Mouse (Mus musculus): ENCODE measurements around the gene Arntl. TPM values are rescaled to one million over a fixed set of nuclear protein-coding genes. Genes with fewer than 3 reads are reported as not detected.

The Arntl gene
- polyA plus RNA-seq, 1 experiment from 2014 or later: 6.2 TPM

DNA sequence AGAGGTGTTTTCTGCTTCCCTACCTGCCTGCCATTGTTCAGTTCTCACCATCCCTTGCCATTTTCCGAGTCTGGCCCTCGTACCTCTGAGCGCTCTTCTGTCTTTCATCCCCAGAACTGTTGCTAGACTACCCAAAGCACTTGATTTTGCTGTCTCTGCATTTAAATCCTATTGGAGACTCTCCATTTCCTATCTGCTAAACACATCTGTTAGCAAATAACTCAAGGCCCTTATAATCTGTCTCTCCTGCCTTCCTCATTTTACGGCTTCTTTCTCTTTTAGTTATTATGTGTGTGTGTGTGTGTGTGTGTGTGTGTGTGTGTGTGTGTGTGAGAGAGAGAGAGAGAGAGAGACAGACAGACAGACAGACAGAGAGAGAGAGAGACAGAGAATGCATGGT is 90.5 kb downstream of the Arntl start:
- ATAC-seq (ENCODE audit: extremely low read depth, insufficient number of reproducible peaks, low FRiP score, low TSS enrichment): no peak
- H3K27ac ChIP-seq (replicated peaks): no peak overlapping the region
- no peak overlapping the region for H3K4me2 ChIP-seq
- H3K4me1 ChIP-seq: peaks cover 16% of the 10 kb centered on the region
- 85% methylated on average over 4 of the region's 4 CpGs for WGBS
- no peaks in the 10 kb centered on the region; the same call in 1 of the 2 replicates for H3K27me3 ChIP-seq (replicated peaks)
- no peaks in the 10 kb centered on the region for H3K9me3 ChIP-seq
- no peak overlapping the region for H3K9ac ChIP-seq
- peaks cover 29% of the 10 kb centered on the region for H3K36me3 ChIP-seq
- H3K4me3 ChIP-seq: no peak overlapping the region

DNA sequence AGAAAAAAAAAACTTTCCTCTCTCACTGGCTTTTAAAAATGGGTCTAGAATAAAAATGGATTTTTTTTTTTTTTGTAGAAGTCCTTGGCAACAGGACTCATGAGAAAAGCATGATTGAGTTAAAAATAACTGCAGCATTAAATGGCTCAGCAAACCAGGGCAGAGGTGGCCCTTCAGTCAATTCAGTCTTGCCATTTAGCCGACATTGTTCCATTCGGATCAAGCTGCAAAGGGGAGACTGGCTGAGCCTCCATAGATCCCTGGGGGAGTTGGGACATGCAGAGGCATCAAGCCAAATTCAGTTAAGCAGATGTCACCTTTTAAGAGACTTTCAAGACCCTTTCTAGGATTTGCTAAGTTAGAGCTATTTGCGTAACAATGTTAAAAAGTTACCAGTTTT is 102.9 kb downstream of the Arntl start:
- Histone ChIP-seq H3K9me3 (no peaks in the 10 kb centered on the region), H3K27me3 (replicated peaks) (no peaks in the 10 kb centered on the region), H3K4me1 (peaks cover 8% of the 10 kb centered on the region; the same call in 1 of the 2 replicates), H3K36me3 (peaks cover 21% of the 10 kb centered on the region), H3K4me2 (no peak overlapping the region), H3K4me3 (no peak overlapping the region), H3K27ac (replicated peaks) (no peak overlapping the region), H3K9ac (no peak overlapping the region)
- WGBS: 66% methylated on average over 3 of the region's 3 CpGs
- ATAC-seq (ENCODE audit: extremely low read depth, insufficient number of reproducible peaks, low FRiP score, low TSS enrichment): no peak

- no peak overlapping the region for H3K9ac ChIP-seq
- 0 out of 2 replicates have a peak, but pooled peaks cover 5% of the 10 kb centered on the region for H3K4me1 ChIP-seq
- H3K27ac ChIP-seq (replicated peaks): no peak overlapping the region
- H3K36me3 ChIP-seq: peaks cover 25% of the 10 kb centered on the region
- H3K27me3 ChIP-seq (replicated peaks): no peaks in the 10 kb centered on the region
- ATAC-seq (ENCODE audit: extremely low read depth, insufficient number of reproducible peaks, low FRiP score, low TSS enrichment): no peak
- no peak overlapping the region for H3K4me2 ChIP-seq
- WGBS: 21% methylated on average over 2 of the region's 2 CpGs
- H3K4me3 ChIP-seq: no peak overlapping the region
- H3K9me3 ChIP-seq: no peaks in the 10 kb centered on the region
These were observed 104.5 kb downstream of the Arntl start for GRCm38 (mm10) chr7:113311784-113312183.

- H3K4me1 ChIP-seq: peaks cover 8% of the 10 kb centered on the region
- ATAC-seq (ENCODE audit: extremely low read depth, insufficient number of reproducible peaks, low FRiP score, low TSS enrichment): no peak
- H3K36me3 ChIP-seq: peaks cover 34% of the 10 kb centered on the region
- no peak overlapping the region for H3K9ac ChIP-seq
- no peaks in the 10 kb centered on the region for H3K27me3 ChIP-seq (replicated peaks)
- H3K9me3 ChIP-seq: no peaks in the 10 kb centered on the region
- H3K4me3 ChIP-seq: no peak overlapping the region
- H3K27ac ChIP-seq (replicated peaks): no peak overlapping the region
- 49% methylated on average over 1 of the region's 1 CpGs for WGBS
- no peak overlapping the region for H3K4me2 ChIP-seq
These were observed 112.9 kb downstream of the Arntl start for GRCm38 (mm10) chr7:113320128-113320527.

GRCm38 (mm10) chr7:113334036-113334435 is 126.8 kb downstream of the Arntl start:
- Histone ChIP-seq H3K9me3 (no peaks in the 10 kb centered on the region), H3K9ac (no peak overlapping the region), H3K27me3 (replicated peaks) (no peaks in the 10 kb centered on the region), H3K27ac (replicated peaks) (no peak overlapping the region), H3K36me3 (peaks cover 4% of the 10 kb centered on the region; the same call in 1 of the 2 replicates), H3K4me1 (peaks cover 5% of the 10 kb centered on the region; the same call in 1 of the 2 replicates), H3K4me2 (no peak overlapping the region), H3K4me3 (no peak overlapping the region)
- no peak for ATAC-seq (ENCODE audit: extremely low read depth, insufficient number of reproducible peaks, low FRiP score, low TSS enrichment)

DNA sequence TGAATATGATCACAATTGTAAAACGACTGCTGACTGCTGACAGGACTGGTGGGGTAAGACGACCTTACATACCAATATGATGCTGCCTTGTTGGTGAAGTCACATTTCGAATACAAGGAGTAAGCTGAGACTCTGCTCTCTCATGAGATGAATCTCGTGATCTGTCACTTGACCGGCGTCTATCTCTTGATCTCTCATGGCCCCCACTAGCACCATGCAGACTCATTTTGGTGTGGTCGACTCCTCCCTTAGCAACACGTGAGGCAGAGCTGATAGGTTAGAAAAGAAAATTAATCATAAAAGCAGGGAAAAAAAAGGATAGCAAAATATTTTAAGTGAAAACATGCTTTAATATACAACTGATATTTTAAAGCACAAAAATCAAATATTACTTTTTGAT is 128.0 kb downstream of the Arntl start:
- Histone ChIP-seq H3K9ac (no peak overlapping the region), H3K27me3 (replicated peaks) (no peaks in the 10 kb centered on the region), H3K27ac (replicated peaks) (no peak overlapping the region), H3K4me1 (peaks cover 5% of the 10 kb centered on the region; the same call in 1 of the 2 replicates), H3K9me3 (no peaks in the 10 kb centered on the region), H3K36me3 (peaks cover 4% of the 10 kb centered on the region; the same call in 1 of the 2 replicates), H3K4me3 (no peak overlapping the region), H3K4me2 (no peak overlapping the region)
- 80% methylated on average over 8 of the region's 8 CpGs for WGBS
- ATAC-seq (ENCODE audit: extremely low read depth, insufficient number of reproducible peaks, low FRiP score, low TSS enrichment): no peak

GRCm38 (mm10) chr7:113347271-113347670 is 140.0 kb downstream of the Arntl start:
- ATAC-seq (ENCODE audit: extremely low read depth, insufficient number of reproducible peaks, low FRiP score, low TSS enrichment): no peak
- H3K4me2 ChIP-seq: 0 out of 2 replicates have a peak overlapping the region, but pooled peaks have one; percentile 11
- no peak overlapping the region for H3K4me3 ChIP-seq
- 28% methylated on average over 4 of the region's 4 CpGs for WGBS
- H3K9me3 ChIP-seq: no peaks in the 10 kb centered on the region
- H3K9ac ChIP-seq: no peak overlapping the region
- H3K27ac ChIP-seq (replicated peaks): no peak overlapping the region
- no peaks in the 10 kb centered on the region for H3K27me3 ChIP-seq (replicated peaks)
- H3K36me3 ChIP-seq: no peaks in the 10 kb centered on the region
- H3K4me1 ChIP-seq: peaks cover 9% of the 10 kb centered on the region

- Histone ChIP-seq H3K4me1 (peaks cover 9% of the 10 kb centered on the region), H3K9me3 (no peaks in the 10 kb centered on the region), H3K9ac (no peak overlapping the region), H3K4me2 (0 out of 2 replicates have a peak overlapping the region, but pooled peaks have one; percentile 11), H3K4me3 (no peak overlapping the region), H3K27ac (replicated peaks) (no peak overlapping the region), H3K36me3 (no peaks in the 10 kb centered on the region), H3K27me3 (replicated peaks) (no peaks in the 10 kb centered on the region)
- 86% methylated on average over 2 of the region's 2 CpGs for WGBS
- ATAC-seq (ENCODE audit: extremely low read depth, insufficient number of reproducible peaks, low FRiP score, low TSS enrichment): no peak
These were observed 140.4 kb downstream of the Arntl start for GRCm38 (mm10) chr7:113347694-113348093.

DNA sequence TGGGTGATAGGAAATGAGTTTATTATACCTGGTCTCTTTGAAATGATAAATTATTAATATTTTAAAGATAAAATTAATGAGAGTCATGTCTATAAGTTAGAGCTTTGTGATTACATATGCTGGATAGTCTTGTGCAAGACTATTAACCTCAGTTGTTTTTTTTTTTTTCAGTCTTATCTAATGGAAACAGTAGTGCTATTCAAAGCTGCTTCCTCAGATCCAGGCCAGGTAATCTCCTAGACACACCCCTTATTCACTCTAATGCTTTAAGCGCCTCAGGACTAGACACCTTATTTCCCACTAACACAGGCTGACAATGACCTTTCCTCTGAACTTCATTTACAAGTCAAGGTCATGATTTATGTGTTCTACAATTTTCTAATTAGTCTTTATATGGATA is 141.8 kb downstream of the Arntl start:
- no peak overlapping the region for H3K4me3 ChIP-seq
- H3K36me3 ChIP-seq: no peaks in the 10 kb centered on the region
- no peak overlapping the region for H3K27ac ChIP-seq (replicated peaks)
- no peak for ATAC-seq (ENCODE audit: extremely low read depth, insufficient number of reproducible peaks, low FRiP score, low TSS enrichment)
- H3K9me3 ChIP-seq: no peaks in the 10 kb centered on the region
- H3K4me2 ChIP-seq: no peak overlapping the region
- 68% methylated on average over 1 of the region's 1 CpGs for WGBS
- H3K27me3 ChIP-seq (replicated peaks): no peaks in the 10 kb centered on the region
- peaks cover 9% of the 10 kb centered on the region for H3K4me1 ChIP-seq
- no peak overlapping the region for H3K9ac ChIP-seq

Other genes starting within 250 kb of the Arntl start
- gene Btbd10, start 161.9 kb downstream of the Arntl start, polyA plus RNA-seq (2015; fragmentation: Nextera tagmentation; extraction: Ambion mirVana): 21.8 and 23.7 TPM in 2 replicates
- gene Pth, start 181.1 kb downstream of the Arntl start, polyA plus RNA-seq (2015; fragmentation: Nextera tagmentation; extraction: Ambion mirVana): 1.4 TPM in 1 of 2 replicates, not detected in the other